Mouse (Mus musculus) cortical plate, adult 2 months (tissue): ENCODE results near the gene Tfcp2l1.

Source experiments
- CTCF ChIP-seq: fragments of 200-500 bp; IDR thresholded peaks from 2 replicates; pipeline ENCODE4 v1.5.1; 2011; ENCODE audit warnings: mild to moderate bottlenecking, control low read depth, low read length; ENCODE audit not compliant: insufficient read depth; ENCODE audit errors: extremely low read depth
- POLR2A ChIP-seq: fragments of 200-500 bp; IDR thresholded peaks from 2 replicates; pipeline ENCODE4 v1.6.1; 2011; ENCODE audit warnings: mild to moderate bottlenecking, low read length, control low read depth; ENCODE audit not compliant: insufficient read depth; ENCODE audit errors: extremely low read depth

DNA sequence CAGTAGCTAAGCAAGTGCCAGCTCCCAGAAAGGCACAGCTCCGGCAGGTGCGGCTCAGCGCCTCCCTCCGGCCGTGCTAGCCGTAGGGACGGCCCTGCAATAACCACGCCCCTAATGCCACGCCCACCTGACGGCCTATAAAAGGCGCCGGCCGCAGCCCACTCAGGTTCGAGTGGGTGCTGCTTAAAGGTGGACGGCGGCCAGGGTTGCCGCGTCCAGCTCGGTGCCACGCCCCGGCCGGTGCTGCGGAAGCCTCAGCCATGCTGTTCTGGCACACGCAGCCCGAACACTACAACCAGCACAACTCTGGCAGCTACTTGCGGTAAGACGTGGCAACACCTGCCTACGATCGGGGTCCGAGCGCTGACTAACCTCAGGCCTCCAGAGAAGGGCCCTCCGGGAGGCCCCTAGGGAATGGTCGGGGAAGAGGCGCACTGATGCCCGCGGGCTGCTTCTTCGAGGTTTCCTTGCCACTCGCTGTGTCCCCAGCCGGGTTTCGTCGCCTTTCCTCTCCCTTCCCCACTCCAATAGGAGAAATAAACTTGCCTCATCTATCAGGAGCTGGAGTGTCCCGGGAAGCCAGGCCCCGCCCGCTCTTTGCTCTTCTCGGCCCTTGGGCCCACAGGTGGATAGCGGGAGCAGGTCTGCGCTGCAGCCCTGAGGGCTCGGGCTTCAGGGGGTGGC, at the start of gene Tfcp2l1:
- TF ChIP-seq POLR2A (no peak), CTCF (no peak)
